Mouse (Mus musculus) heart, adult 2 months (tissue): ENCODE measurements around the gene Hist1h2af. TPM values are rescaled to one million over a fixed set of nuclear protein-coding genes. Genes with fewer than 3 reads are reported as not detected.
A peak's percentile ranks its signal among the peaks of the same experiment; 100 is the strongest.
"Not testable (repeated sequence)": the region's sequence is repeated elsewhere in the genome, so short reads cannot be mapped to it uniquely, and the experiment has no call there.

Experiments
- DNase-seq, 2 experiments: peaks; one replicate each; pipeline ENCODE4 v3.0.0; 2021
- H3K27ac ChIP-seq: fragments of 200-600 bp; 2 replicates; pipeline ENCODE4 v1.8.1; 2022
- H3K27me3 ChIP-seq: fragments of 200-500 bp; 2 replicates; pipeline ENCODE4 v1.6.1; 2012; ENCODE audit warnings: mild to moderate bottlenecking, low read length, inconsistent platforms, mixed read lengths; ENCODE audit not compliant: control insufficient read depth, insufficient read depth
- H3K36me3 ChIP-seq: fragments of 200-500 bp; 2 replicates; pipeline ENCODE4 v1.6.1; 2012; ENCODE audit warnings: low read length, inconsistent platforms; ENCODE audit not compliant: control insufficient read depth, insufficient read depth
- H3K4me1 ChIP-seq: fragments of 200-500 bp; 2 replicates; pipeline ENCODE4 v1.6.1; 2011; ENCODE audit warnings: low read length; ENCODE audit not compliant: control insufficient read depth, insufficient read depth
- H3K4me3 ChIP-seq: fragments of 200-600 bp; 2 replicates; pipeline ENCODE4 v1.8.1; 2022
- H3K79me2 ChIP-seq: fragments of 200-500 bp; replicated peaks from 2 replicates; pipeline ENCODE4 v1.6.1; 2012; ENCODE audit warnings: mild to moderate bottlenecking, inconsistent platforms, low read length, moderate library complexity, mixed read lengths; ENCODE audit not compliant: control insufficient read depth, insufficient read depth
- H3K9ac ChIP-seq: fragments of 200-500 bp; 2 replicates; pipeline ENCODE4 v1.6.1; 2012; ENCODE audit warnings: low read depth, mild to moderate bottlenecking, control low read depth, inconsistent platforms, low read length, mixed read lengths
- CTCF ChIP-seq: fragments of 200-600 bp; IDR thresholded peaks from 2 replicates; pipeline ENCODE4 v1.8.1; 2022; ENCODE audit warnings: antibody characterized with exemption, mild to moderate bottlenecking, moderate library complexity
- EP300 ChIP-seq: fragments of 200-500 bp; IDR thresholded peaks from 2 replicates; pipeline ENCODE4 v1.6.1; 2011; ENCODE audit warnings: low read depth, low read length, control low read depth; ENCODE audit not compliant: insufficient read depth
- POLR2A ChIP-seq: fragments of 200-500 bp; IDR thresholded peaks from 2 replicates; pipeline ENCODE4 v1.6.1; 2011; ENCODE audit warnings: mild to moderate bottlenecking, low read depth, low read length, control low read depth; ENCODE audit not compliant: insufficient read depth
- WGBS: fragments of 180-500 bp; shearing (Covaris S2); methylation state at CpG from one replicate; pipeline ENCODE4 v1.1.7; 2018; 5-methylcytosine and 5-hydroxymethylcytosine counted together
- intact Hi-C: fragments of 180-260 bp; cut with DNase I; formaldehyde crosslinking; loops from one replicate; pipeline ENCODE4 v1.15.1; 2025
- polyA plus RNA-seq: library from polyadenylated mRNA; depleted of rRNA; stranded (reverse); fragments of >200 nt; gene quantifications from 2 replicates; pipeline ENCODE4 v1.2.3, GENCODE M21; 2012
- total RNA-seq, 2 experiments: library from RNA; stranded (reverse); gene quantifications; 2 replicates each; pipeline ENCODE4 v1.2.3; 2021

Hist1h2af gene
- total and polyA plus RNA-seq, 3 experiments: 2.0 to 9.8 (median 4.4) TPM

GRCm38 (mm10) chr13:23571504-23572217 is 38.0 kb downstream of the Hist1h2af start:
- Histone ChIP-seq H3K4me3 (peak overlapping the region; percentile 63), H3K27ac (peak overlapping the region; percentile 87), H3K9ac (peak overlapping the region; percentile 65)
- TF ChIP-seq POLR2A: 0 out of 2 replicates have a peak, but pooled peaks have one; percentile 6
- 2% methylated on average over 18 of the region's 34 CpGs for WGBS
- H3K36me3 ChIP-seq, H3K79me2 ChIP-seq, DNase-seq, H3K4me1 ChIP-seq, intact Hi-C loops, H3K27me3 ChIP-seq: not testable (repeated sequence)

DNA sequence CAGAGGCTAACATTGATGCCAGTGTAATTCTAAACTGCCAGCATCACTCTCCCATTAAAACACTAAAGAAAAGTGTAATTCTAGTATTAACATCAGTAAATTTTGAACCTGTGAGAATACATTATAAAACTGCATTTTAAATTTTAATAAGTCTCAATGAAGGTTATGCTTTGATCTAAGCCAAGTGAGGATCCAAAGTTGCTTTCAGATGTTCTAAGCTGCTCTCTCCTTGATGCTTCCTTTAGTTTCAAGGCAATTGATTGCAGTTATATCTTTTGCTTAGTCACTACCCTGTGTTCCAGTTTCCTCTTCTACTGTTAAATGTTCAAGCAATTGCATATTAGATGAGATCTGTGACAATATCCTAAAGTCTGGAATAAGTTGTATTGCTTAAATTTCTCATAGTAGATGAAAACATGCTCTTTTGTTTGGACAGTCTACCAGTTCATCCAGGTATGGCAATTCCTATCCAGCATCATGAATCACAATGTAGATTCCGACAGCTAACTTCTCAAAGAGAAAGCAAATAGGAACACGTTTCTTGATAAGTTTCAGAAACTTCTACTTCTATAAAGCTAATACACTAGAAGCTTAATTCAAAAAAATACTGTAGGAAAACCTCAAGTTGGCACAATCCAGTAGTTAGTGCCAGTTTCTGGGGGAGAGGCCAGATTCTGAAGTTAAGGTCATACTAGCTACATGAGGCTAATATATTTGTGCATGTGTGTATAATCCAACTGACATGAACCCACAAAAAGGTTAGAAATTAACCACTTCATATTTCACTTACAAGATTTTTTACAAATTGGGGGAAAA is 38.7 kb downstream of the Hist1h2af start:
- H3K36me3 ChIP-seq: peaks cover 6% of the 10 kb centered on the region
- H3K4me3 ChIP-seq: peak overlapping the region; percentile 63
- peaks cover 4% of the 10 kb centered on the region for H3K4me1 ChIP-seq
- no peak for DNase-seq
- no peak for TF ChIP-seq CTCF
- TF ChIP-seq EP300: no peak
- TF ChIP-seq POLR2A: no peak
- H3K27ac ChIP-seq: no peak overlapping the region; the same call in 1 of the 2 replicates
- H3K79me2 ChIP-seq: no peaks in the 10 kb centered on the region
- no peaks in the 10 kb centered on the region for H3K27me3 ChIP-seq
- H3K9ac ChIP-seq: no peak overlapping the region
- 49% methylated on average over 2 of the region's 2 CpGs for WGBS
- intact Hi-C loops: no loop called here

DNA sequence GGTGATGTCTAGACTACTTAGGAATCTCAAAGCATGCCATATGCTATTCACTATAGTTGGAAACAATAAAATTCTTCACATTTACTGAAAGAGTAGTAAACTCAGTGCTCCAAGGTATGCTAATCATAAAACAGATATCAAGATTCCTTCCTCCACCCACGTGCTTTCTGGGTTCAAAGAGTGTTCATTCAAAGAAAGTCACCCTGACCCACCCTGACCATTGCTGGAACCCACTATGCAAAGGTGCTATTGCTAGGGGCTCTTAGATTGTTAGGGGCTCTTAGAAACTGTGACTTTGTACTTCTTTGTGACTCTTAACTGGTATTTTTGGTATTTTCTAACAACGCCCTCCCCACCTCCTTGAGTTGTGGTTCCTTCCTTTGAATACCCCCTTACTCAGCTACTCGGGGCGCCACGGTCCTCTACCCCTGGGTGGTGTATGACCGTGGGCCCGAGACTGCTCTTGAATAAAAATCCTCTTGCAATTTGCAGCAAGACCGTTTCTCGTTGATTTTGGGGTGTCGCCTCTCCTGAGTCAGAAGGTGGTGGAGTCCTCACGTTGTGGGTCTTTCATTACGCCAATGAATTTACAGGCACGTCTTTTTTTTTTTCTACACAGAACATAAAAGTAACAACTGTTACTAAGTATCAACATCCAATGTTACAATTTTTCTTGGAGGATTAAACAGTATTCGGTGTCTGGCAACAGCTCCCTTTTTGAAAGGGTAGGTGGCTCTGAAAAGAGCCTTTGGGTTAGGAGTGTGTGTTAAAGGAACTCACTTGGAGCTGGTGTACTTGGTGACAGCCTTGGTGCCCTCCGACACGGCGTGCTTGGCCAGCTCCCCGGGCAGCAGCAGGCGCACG is 39.6 kb downstream of the Hist1h2af start:
- H3K27me3 ChIP-seq, H3K4me1 ChIP-seq, DNase-seq, intact Hi-C loops, H3K36me3 ChIP-seq, H3K79me2 ChIP-seq, H3K9ac ChIP-seq, H3K27ac ChIP-seq: not testable (repeated sequence)
- H3K4me3 ChIP-seq: peak overlapping the region; percentile 43
- 31% methylated on average over 20 of the region's 20 CpGs for WGBS

GRCm38 (mm10) chr13:23573898-23574524 is 40.3 kb downstream of the Hist1h2af start, which contains the start of the genes Hist1h2bf and Hist1h2ad:
Hist1h2bf (minus strand) TSS chr13:23574196.
Hist1h2ad (plus strand) TSS chr13:23574381.
- H3K36me3 ChIP-seq, intact Hi-C loops: not testable (repeated sequence)
- WGBS: 12% methylated on average over 42 of the region's 42 CpGs

GRCm38 (mm10) chr13:23574546-23575170 is 41.0 kb downstream of the Hist1h2af start:
- H3K9ac ChIP-seq, intact Hi-C loops: not testable (repeated sequence)

More at GRCm38 (mm10) chr13:23573898-23574524, 40.3 kb downstream of the Hist1h2af start, which contains the start of the genes Hist1h2bf and Hist1h2ad:
- H3K9ac ChIP-seq: 0 out of 2 replicates have a peak within 1 kb of the TSS, but pooled peaks have one; percentile 13
- not testable (repeated sequence) for H3K4me1 ChIP-seq, H3K79me2 ChIP-seq, H3K27me3 ChIP-seq
- peak; percentile 73 to 89 for DNase-seq
- peak within 1 kb of the TSS; percentile 57 for H3K27ac ChIP-seq
- peak within 1 kb of the TSS; percentile 43 for H3K4me3 ChIP-seq

More at GRCm38 (mm10) chr13:23574546-23575170, 41.0 kb downstream of the Hist1h2af start:
- H3K4me3 ChIP-seq: peak overlapping the region; percentile 43
- H3K4me1 ChIP-seq, H3K36me3 ChIP-seq, H3K79me2 ChIP-seq, H3K27me3 ChIP-seq, DNase-seq: not testable (repeated sequence)
- peak overlapping the region; percentile 6; the same call in 1 of the 2 replicates for H3K27ac ChIP-seq
- 9% methylated on average over 11 of the region's 39 CpGs for WGBS
